Mouse (Mus musculus) heart, embryonic 13.5 days (tissue): ENCODE measurements around the gene Svop. TPM values are rescaled to one million over a fixed set of nuclear protein-coding genes. Genes with fewer than 3 reads are reported as not detected.

Experiments used
- ATAC-seq: fragments of 200-750 bp; cut with Nextera tagmentation; 2 replicates; pipeline ENCODE4 v1.8.0; 2017; ENCODE audit warnings: moderate TSS enrichment; ENCODE audit not compliant: insufficient number of reproducible peaks, low FRiP score, low TSS enrichment; ENCODE audit errors: extremely low read depth
- H3K27ac ChIP-seq: fragments of 300-500 bp; sonication (generic); replicated peaks from 2 replicates; pipeline ENCODE4 v1.5.1; 2015; ENCODE audit warnings: moderate library complexity, mild to moderate bottlenecking, inconsistent platforms
- H3K27me3 ChIP-seq: fragments of 300-500 bp; sonication (generic); replicated peaks from 2 replicates; pipeline ENCODE4 v1.6.1; 2015; ENCODE audit warnings: mild to moderate bottlenecking, inconsistent platforms
- H3K36me3 ChIP-seq: fragments of 300-500 bp; sonication (generic); 2 replicates; pipeline ENCODE4 v1.6.1; 2015; ENCODE audit warnings: mild to moderate bottlenecking, inconsistent platforms
- H3K4me1 ChIP-seq: fragments of 300-500 bp; sonication (generic); 2 replicates; pipeline ENCODE4 v1.6.1; 2015; ENCODE audit warnings: inconsistent platforms
- H3K4me2 ChIP-seq: fragments of 300-500 bp; sonication (generic); 2 replicates; pipeline ENCODE4 v1.6.1; 2015; ENCODE audit warnings: inconsistent platforms, mild to moderate bottlenecking, moderate library complexity
- H3K4me3 ChIP-seq: fragments of 300-500 bp; sonication (generic); 2 replicates; pipeline ENCODE4 v1.5.1; 2015; ENCODE audit warnings: moderate library complexity, mild to moderate bottlenecking, inconsistent platforms
- H3K9ac ChIP-seq: fragments of 300-500 bp; sonication (generic); 2 replicates; pipeline ENCODE4 v1.6.1; 2015; ENCODE audit warnings: inconsistent platforms, mild to moderate bottlenecking, moderate library complexity
- H3K9me3 ChIP-seq: fragments of 300-500 bp; sonication (generic); 2 replicates; pipeline ENCODE4 v1.6.1; 2016; ENCODE audit warnings: inconsistent platforms
- WGBS: fragments of 180-500 bp; shearing (Covaris S2); methylation state at CpG from one replicate; pipeline ENCODE4 v1.1.7; 2015; ENCODE audit warnings: mixed read lengths; 5-methylcytosine and 5-hydroxymethylcytosine counted together
- polyA plus RNA-seq: library from polyadenylated mRNA; unstranded; fragments of >200 nt; fragmentation: Nextera tagmentation; extraction: Ambion mirVana; gene quantifications from 2 replicates; pipeline ENCODE4 v1.2.1, GENCODE M21; 2015

The Svop gene
- polyA plus RNA-seq, 1 experiment from 2014 or later: 0.15 TPM

DNA sequence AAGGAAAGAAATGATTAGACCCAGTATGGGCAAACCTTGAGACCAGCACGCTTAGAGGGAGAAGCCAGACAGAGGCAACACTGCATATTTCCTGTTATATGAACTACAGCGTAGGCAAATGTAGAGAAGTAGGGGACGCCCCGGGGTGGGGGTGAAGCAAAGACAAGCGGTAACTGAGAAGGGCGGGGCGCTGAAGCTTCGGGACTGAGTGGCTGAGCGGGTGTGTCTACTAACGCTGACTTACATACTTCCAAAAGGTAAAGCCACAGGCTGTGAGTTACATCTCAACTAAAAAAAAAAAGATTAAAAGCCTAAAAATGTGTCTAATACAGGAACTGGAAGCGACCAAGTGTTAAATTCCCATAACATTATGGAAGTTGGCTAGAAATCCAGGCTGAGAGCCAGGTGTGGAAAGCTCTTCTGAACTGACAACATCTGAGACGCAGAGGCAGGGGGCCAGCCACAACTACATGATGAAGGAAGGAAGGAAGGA, 99.0 kb downstream of the Svop start:
- H3K4me1 ChIP-seq: peaks cover 60% of the 10 kb centered on the region
- peaks cover 20% of the 10 kb centered on the region for H3K36me3 ChIP-seq
- no peaks in the 10 kb centered on the region for H3K27me3 ChIP-seq
- ATAC-seq: no peak
- peak overlapping the region; percentile 97 for H3K9ac ChIP-seq
- peak overlapping the region; percentile 95 for H3K27ac ChIP-seq
- H3K4me2 ChIP-seq: peak overlapping the region; percentile 89
- H3K9me3 ChIP-seq: no peaks in the 10 kb centered on the region
- WGBS: 20% methylated on average over 12 of the region's 12 CpGs
- H3K4me3 ChIP-seq: peak overlapping the region; percentile 90

DNA sequence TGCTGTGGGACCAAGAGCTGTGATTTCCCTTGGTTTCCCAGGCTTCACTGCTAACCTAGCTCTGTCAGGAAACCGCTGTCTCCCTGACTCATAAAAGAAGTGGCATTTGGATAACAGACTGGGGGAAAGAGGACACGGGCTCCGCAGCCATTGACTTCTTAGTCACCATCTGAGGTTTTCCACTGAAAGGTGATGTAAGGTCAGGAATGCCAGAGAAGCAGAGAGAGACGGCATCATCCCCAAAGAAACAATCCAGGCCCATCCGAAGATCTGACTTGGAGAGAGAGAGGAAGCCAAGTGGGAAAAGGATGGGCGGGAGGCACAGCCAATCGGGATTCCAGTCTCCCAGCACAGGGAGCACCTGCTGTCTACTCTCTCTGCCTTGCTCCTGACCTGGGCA, 100.2 kb downstream of the Svop start:
- WGBS: 54% methylated on average over 7 of the region's 7 CpGs
- H3K4me1 ChIP-seq: peaks cover 63% of the 10 kb centered on the region
- ATAC-seq: no peak

DNA sequence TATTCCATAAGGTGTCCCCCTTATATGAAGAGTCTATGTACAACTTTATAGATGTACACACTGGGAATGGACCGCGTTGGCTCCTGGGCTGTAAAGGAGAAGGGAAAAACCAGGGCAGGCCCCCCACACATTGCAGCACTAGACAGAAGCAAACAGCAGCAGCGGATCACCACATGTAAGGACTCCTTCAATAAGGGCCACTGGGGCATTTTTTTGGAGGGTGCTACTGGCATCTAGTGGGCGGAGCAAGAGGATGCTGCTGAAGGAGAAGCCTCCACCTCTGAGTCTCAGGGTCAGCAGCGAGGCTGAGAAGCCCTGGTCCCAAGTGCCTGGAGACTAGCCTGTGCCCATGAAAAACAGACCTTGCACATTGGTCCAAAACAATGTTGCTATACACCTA, 100.8 kb downstream of the Svop start:
- 0 out of 2 replicates have a peak overlapping the region, but pooled peaks have one; percentile 89 for H3K4me2 ChIP-seq
- H3K4me1 ChIP-seq: peaks cover 67% of the 10 kb centered on the region
- no peaks in the 10 kb centered on the region for H3K27me3 ChIP-seq
- H3K4me3 ChIP-seq: no peak overlapping the region
- H3K36me3 ChIP-seq: peaks cover 22% of the 10 kb centered on the region
- 90% methylated on average over 5 of the region's 5 CpGs for WGBS
- 0 out of 2 replicates have a peak overlapping the region, but pooled peaks have one; percentile 52 for H3K9ac ChIP-seq
- no peak overlapping the region for H3K27ac ChIP-seq
- H3K9me3 ChIP-seq: no peaks in the 10 kb centered on the region
- no peak for ATAC-seq

More for the DNA sequence above, 100.2 kb downstream of the Svop start:
- H3K4me3 ChIP-seq: no peak overlapping the region
- H3K36me3 ChIP-seq: peaks cover 22% of the 10 kb centered on the region
- H3K4me2 ChIP-seq: peak overlapping the region; percentile 89
- H3K9ac ChIP-seq: peak overlapping the region; percentile 52; the same call in 1 of the 2 replicates
- no peaks in the 10 kb centered on the region for H3K27me3 ChIP-seq
- no peaks in the 10 kb centered on the region for H3K9me3 ChIP-seq
- no peak overlapping the region for H3K27ac ChIP-seq

DNA sequence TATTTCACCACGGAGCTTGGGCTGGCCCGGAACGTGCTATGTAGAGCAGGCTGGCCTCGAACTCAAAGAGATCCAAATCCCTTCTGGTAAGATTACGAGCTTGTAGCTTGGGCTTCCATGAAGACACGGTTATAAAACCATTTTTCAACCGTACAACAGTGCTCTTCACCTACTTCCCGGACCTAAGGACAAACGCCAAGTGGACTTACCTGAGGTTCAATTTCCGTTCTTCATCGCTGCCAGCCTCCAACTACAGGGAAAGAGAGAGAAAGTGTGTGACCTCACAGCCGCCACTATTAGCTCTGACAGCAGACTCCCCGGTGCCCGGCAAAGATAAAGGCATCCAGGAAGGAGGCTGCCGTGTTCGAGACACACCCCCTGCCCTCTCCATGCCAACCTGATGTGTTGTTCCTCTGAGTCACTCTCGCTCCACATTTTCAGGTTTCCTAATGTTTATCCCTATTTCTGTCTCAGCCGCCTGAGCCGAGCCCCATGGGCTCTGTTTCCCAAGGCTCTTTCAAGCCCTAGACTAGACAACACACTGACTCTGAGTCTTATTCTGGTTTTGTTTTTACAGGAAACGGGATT, 101.8 kb downstream of the Svop start:
- no peak for ATAC-seq
- Histone ChIP-seq H3K4me3 (no peak overlapping the region), H3K9ac (peak overlapping the region; percentile 38; the same call in 1 of the 2 replicates), H3K4me1 (peaks cover 74% of the 10 kb centered on the region), H3K27ac (0 out of 2 replicates have a peak overlapping the region, but pooled peaks have one; percentile 8), H3K9me3 (no peaks in the 10 kb centered on the region), H3K4me2 (peak overlapping the region; percentile 27), H3K36me3 (peaks cover 22% of the 10 kb centered on the region), H3K27me3 (no peaks in the 10 kb centered on the region)
- 61% methylated on average over 20 of the region's 20 CpGs for WGBS

DNA sequence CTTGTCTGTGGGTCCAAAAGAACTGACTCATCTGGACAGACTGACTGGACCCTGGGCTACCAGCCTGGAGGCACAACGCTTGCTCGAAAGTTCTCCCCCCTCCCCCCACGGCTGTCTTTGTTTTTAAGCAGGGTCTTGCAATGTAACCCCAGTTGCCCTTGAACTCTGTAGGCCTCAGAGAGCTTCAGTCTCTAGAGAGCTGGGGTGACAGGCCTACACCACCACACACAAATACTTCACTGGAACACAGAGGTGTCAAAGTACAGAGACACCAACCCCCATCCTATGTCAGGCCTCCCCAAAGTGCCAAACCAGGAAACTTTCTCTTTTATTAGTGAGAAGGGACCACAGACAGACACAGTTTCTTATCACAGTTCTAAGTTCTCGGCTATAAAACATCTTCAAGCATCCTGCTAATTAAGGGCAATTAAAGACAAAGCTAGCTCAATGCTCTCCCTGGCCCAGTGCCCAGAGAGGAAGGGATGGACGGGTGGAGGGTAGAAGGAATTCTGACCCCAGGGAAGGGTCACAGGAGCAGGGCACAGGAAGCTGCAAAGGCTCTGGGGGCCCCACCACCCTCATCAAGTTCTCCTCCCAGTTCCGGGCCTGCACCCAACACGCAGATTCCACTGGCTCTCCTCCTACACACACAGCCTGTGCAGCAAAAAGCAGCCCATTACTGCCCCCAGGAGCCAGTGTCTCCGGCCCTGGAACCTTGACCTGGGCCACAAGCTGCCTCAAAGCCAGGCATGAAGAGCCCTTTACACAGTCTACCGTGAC, 105.0 kb downstream of the Svop start:
- peaks cover 82% of the 10 kb centered on the region for H3K4me1 ChIP-seq
- no peaks in the 10 kb centered on the region for H3K9me3 ChIP-seq
- H3K4me2 ChIP-seq: peak overlapping the region; percentile 34; the same call in 1 of the 2 replicates
- no peaks in the 10 kb centered on the region for H3K27me3 ChIP-seq
- peak overlapping the region; percentile 69 for H3K27ac ChIP-seq
- peak overlapping the region; percentile 25; the same call in 1 of the 2 replicates for H3K9ac ChIP-seq
- peaks cover 35% of the 10 kb centered on the region for H3K36me3 ChIP-seq
- ATAC-seq: no peak; the same call in 1 of the 2 replicates
- H3K4me3 ChIP-seq: no peak overlapping the region
- 33% methylated on average over 9 of the region's 9 CpGs for WGBS

DNA sequence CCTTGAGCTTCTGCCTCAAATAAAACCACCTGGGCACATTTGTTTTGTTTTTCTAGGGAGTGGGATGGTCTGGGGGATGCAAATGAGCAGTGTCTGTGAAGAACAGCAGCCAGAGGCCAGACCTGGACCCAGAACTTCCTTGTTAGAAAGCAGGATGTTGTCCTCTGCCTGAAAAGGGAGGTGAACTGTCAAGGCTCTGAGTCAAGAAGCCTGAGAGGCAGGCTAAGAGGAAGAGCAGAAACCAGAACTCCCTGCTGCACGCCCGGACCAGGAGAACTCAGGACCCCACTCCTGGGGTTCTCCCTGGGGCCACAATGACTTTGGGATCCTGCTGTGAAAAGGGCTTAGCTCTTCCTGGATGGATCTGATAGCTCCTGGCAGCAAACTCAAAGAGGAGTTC, 105.6 kb downstream of the Svop start:
- Histone ChIP-seq H3K4me1 (peaks cover 80% of the 10 kb centered on the region), H3K4me2 (0 out of 2 replicates have a peak overlapping the region, but pooled peaks have one; percentile 34), H3K9me3 (no peaks in the 10 kb centered on the region), H3K4me3 (no peak overlapping the region), H3K9ac (0 out of 2 replicates have a peak overlapping the region, but pooled peaks have one; percentile 25), H3K27me3 (no peaks in the 10 kb centered on the region), H3K27ac (peak overlapping the region; percentile 69), H3K36me3 (peaks cover 39% of the 10 kb centered on the region)
- 59% methylated on average over 2 of the region's 2 CpGs for WGBS
- no peak for ATAC-seq

DNA sequence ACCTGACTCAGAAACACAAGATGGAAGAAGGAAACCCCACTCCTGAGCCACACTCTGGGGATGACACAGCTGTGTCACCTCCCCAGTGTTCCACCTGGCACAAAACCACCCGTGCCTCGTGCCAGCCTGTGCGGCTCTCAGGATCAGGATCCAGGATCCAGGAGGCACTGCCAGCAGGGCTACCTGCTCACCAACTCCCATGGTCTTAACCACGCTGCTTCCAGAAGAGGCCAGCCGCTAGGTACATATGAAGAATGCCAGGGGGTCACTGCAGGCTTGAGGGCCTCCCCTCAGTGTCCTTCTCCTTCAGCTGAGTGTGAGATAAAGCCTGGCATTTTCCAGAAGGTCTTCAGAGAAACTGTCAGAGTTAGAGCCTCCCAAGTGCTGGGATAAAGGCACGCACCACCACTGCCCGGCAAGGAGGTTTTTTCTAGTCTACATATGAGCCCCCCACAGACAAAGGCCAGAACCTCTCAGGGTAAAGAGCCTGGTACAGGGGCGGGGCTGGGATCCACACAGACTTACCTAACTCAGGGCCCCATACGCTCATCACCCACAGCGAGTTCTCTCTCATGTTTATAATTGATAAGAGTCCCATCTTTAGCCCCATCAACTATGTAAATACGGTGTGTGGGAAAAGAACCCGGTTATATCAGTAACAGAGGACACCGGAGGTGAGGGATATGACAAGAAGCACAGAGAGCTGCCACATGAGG, 107.2 kb downstream of the Svop start:
- no peak; the same call in 1 of the 2 replicates for ATAC-seq
- peak overlapping the region; percentile 40 for H3K9ac ChIP-seq
- peaks cover 35% of the 10 kb centered on the region for H3K36me3 ChIP-seq
- no peaks in the 10 kb centered on the region for H3K27me3 ChIP-seq
- peak overlapping the region; percentile 6; the same call in 1 of the 2 replicates for H3K4me2 ChIP-seq
- no peak overlapping the region for H3K4me3 ChIP-seq
- no peaks in the 10 kb centered on the region for H3K9me3 ChIP-seq
- H3K27ac ChIP-seq: no peak overlapping the region; the same call in 1 of the 2 replicates
- WGBS: 59% methylated on average over 13 of the region's 13 CpGs
- peaks cover 75% of the 10 kb centered on the region for H3K4me1 ChIP-seq

DNA sequence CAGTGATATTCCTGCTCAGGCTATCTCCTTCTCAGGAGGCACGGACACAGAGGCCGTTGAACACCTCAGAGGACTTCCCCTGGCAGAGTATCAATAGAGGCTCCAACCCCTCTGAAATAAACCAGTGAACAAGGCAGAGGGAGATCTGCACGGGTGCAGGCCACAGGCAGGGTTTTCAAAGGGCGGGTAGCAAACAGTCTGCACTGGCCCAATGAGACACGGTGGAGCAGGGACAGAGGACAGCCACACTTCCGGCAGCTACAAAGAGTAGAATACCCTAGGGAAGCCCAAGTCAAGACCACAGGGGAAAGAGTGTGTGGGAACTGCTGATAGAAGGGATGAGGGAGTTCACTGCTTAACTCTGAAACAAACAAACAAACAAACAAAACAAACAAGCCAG, 107.8 kb downstream of the Svop start:
- Histone ChIP-seq H3K27ac (no peak overlapping the region), H3K9me3 (no peaks in the 10 kb centered on the region), H3K9ac (peak overlapping the region; percentile 40), H3K4me2 (peak overlapping the region; percentile 6; the same call in 1 of the 2 replicates), H3K4me3 (no peak overlapping the region), H3K36me3 (peaks cover 30% of the 10 kb centered on the region), H3K27me3 (no peaks in the 10 kb centered on the region), H3K4me1 (peaks cover 74% of the 10 kb centered on the region)
- no peak for ATAC-seq
- 35% methylated on average over 6 of the region's 6 CpGs for WGBS

DNA sequence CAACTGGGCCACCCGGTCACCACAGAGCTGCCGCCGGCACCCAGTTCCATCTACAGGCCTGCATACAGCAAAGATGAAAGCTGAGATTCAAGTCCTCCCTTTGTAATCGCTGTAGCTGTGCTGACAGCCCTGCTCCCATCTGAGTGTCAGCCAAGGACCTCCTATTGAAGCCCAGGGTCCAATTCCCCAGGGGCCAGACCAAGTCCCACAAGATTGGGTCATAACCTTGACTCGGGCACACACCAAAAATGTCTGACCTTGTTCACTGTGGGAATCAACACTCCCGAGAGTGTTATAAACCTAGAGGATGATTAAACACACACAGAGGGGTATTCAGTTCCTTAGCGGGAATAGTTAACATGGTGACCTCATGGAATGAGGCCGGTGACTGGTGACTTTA, 109.5 kb downstream of the Svop start:
- peak overlapping the region; percentile 5; the same call in 1 of the 2 replicates for H3K9ac ChIP-seq
- H3K27ac ChIP-seq: 0 out of 2 replicates have a peak overlapping the region, but pooled peaks have one; percentile 7

DNA sequence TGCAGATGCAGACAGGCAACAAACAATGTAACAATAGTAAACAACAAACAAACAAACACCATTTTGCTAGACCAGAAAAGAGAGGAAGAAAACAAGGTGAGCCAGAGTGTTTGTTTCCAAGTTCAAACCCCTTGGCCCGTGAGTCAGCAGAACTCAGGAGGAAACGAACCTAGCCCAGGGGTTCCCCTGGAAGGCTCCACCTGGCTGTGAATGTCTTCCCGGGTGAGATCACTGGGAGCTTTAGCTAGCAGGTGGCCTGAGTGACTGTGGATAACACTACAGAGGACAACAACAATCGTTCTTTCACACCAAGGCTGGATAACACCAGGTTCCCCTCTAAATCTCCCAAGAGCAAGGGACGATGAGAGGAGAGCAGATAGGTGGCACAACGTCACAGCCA, 110.2 kb downstream of the Svop start:
- peaks cover 84% of the 10 kb centered on the region for H3K4me1 ChIP-seq

More for the DNA sequence above, 109.5 kb downstream of the Svop start:
- H3K4me2 ChIP-seq: no peak overlapping the region
- H3K27me3 ChIP-seq: no peaks in the 10 kb centered on the region
- no peak for ATAC-seq
- peaks cover 33% of the 10 kb centered on the region for H3K36me3 ChIP-seq
- WGBS: 54% methylated on average over 8 of the region's 8 CpGs
- H3K4me3 ChIP-seq: no peak overlapping the region
- H3K4me1 ChIP-seq: peaks cover 84% of the 10 kb centered on the region
- H3K9me3 ChIP-seq: no peaks in the 10 kb centered on the region

DNA sequence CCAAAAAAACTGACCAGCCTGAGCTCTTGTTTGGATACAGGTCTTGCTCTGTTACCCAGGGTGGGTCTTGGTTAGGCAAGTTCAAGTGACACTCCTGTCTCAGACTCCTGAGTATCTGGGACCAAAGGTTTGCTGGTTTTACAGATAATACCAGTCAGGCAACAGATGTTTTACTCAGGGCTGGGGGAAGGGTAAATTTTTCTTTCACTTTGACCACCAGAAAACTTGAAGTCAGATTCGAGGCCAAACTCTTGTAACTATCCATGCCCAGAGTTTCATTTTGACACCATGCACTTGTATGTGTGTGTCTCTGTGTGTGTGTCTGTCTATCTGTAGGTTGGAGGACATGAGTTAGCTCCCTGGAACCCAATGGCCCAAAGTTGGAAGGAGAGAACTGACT, 110.9 kb downstream of the Svop start:
- no peaks in the 10 kb centered on the region for H3K27me3 ChIP-seq
- H3K27ac ChIP-seq: no peak overlapping the region
- peaks cover 38% of the 10 kb centered on the region for H3K36me3 ChIP-seq
- no peaks in the 10 kb centered on the region for H3K9me3 ChIP-seq
- H3K4me2 ChIP-seq: no peak overlapping the region
- WGBS: 71% methylated on average over 1 of the region's 1 CpGs
- H3K4me1 ChIP-seq: peaks cover 84% of the 10 kb centered on the region
- H3K9ac ChIP-seq: no peak overlapping the region
- H3K4me3 ChIP-seq: no peak overlapping the region
- ATAC-seq: no peak

More for the DNA sequence above, 110.2 kb downstream of the Svop start:
- no peak for ATAC-seq
- Histone ChIP-seq H3K9ac (no peak overlapping the region), H3K9me3 (no peaks in the 10 kb centered on the region), H3K4me3 (no peak overlapping the region), H3K4me2 (no peak overlapping the region), H3K36me3 (peaks cover 38% of the 10 kb centered on the region), H3K27me3 (no peaks in the 10 kb centered on the region), H3K27ac (no peak overlapping the region)
- WGBS: 78% methylated on average over 6 of the region's 6 CpGs
